In the genomic region with DNA sequence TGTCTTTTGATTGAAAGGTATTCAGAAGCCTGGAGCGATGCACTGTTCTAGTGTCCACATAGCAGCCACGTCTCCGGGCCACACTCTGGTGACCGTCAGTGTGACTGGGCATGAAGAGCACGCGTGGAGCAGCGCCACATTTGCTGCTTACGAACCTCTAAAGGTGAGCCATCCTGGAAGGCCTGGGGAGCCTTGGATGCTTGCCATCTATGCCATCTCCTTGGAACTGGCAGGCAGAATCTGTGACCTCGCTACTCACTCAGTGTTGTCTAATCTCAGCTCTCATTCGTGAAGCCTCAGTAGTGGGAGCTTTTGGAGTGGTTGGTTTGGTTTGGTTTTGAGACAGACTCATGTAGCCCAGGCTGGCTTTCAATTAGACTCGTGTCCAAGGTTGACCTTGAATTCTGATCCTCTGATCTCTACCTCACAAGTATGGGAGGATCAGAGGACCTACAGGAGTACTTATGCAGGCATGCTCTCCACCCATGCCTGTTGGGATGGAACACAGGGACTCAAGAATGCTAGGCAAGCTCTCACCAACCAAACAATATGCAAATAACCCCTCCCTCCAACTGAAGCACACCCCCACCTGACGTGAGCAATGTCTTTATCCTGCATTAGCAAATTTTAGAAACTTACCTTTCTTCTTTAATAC, we compare ENCODE assay signal across 17 mouse cellular contexts. TPM values are rescaled to one million over a fixed set of nuclear protein-coding genes. Genes with fewer than 3 reads are reported as not detected.
"Had no signal": no experiment of that assay in that cellular context is flagged by ENCODE, and none has a peak within 500 bp of the region (broad histone marks: within the 10 kb centered on the region; RNA-seq: fewer than 3 reads in every experiment).

No protein-coding gene starts in this region.

- H3K27ac ChIP-seq: kidney, embryonic 15.5 days; limb, embryonic 12.5 days; liver, embryonic 13.5 days; lung, embryonic 15.5 days; macrophage; midbrain, embryonic 12.5 days; neural tube, embryonic 13.5 days; stomach, postnatal 0 days had no signal

- ATAC-seq: liver, postnatal 0 days; midbrain, embryonic 16.5 days had no signal

- H3K36me3 ChIP-seq: kidney, embryonic 15.5 days; limb, embryonic 12.5 days; liver, embryonic 13.5 days; lung, embryonic 15.5 days; midbrain, embryonic 12.5 days; neural tube, embryonic 13.5 days had no signal

- H3K4me2 ChIP-seq: kidney, embryonic 15.5 days; limb, embryonic 12.5 days; liver, embryonic 13.5 days; lung, embryonic 15.5 days; midbrain, embryonic 12.5 days; neural tube, embryonic 13.5 days had no signal

- H3K27me3 ChIP-seq: kidney, embryonic 15.5 days; limb, embryonic 12.5 days; liver, embryonic 13.5 days; lung, embryonic 15.5 days; megakaryocyte, embryonic 14.5 days; midbrain, embryonic 12.5 days; neural tube, embryonic 13.5 days had no signal

- H3K4me1 ChIP-seq: kidney, embryonic 15.5 days; limb, embryonic 12.5 days; lung, embryonic 15.5 days; midbrain, embryonic 12.5 days; neural tube, embryonic 13.5 days had no signal

- DNase-seq: kidney, postnatal 25 days; layer of hippocampus, adult 9-11 months; layer of hippocampus, postnatal 36 days; liver; liver, embryonic 13.5 days; liver, postnatal 0 days; lung, postnatal 14 days; thymus, postnatal 4 days had no signal

- H3K9me3 ChIP-seq: kidney, embryonic 15.5 days; limb, embryonic 12.5 days; liver, embryonic 13.5 days; lung, embryonic 15.5 days; midbrain, embryonic 12.5 days; neural tube, embryonic 13.5 days had no signal

- H3K9ac ChIP-seq: kidney, embryonic 15.5 days; limb, embryonic 12.5 days; liver, embryonic 13.5 days; liver, postnatal 0 days; lung, embryonic 15.5 days; midbrain, embryonic 12.5 days; neural tube, embryonic 13.5 days had no signal

- H3K4me3 ChIP-seq: kidney, embryonic 15.5 days; limb, embryonic 12.5 days; liver, embryonic 13.5 days; lung, embryonic 15.5 days; megakaryocyte, embryonic 14.5 days; midbrain, embryonic 12.5 days; neural tube, embryonic 13.5 days had no signal

RNA-seq across cellular contexts. Expression of a gene that starts 47.3 kb away (rescaled TPM):
- polyA plus RNA-seq: macrophage had no signal
